Mouse (Mus musculus): Measurements from ENCODE around the gene Fhl3. TPM values are rescaled to one million over a fixed set of nuclear protein-coding genes. Genes with fewer than 3 reads are reported as not detected.

Fhl3 gene
- polyA plus RNA-seq, 1 experiment from 2014 or later = 1.9 TPM

- 62% methylated on average over 15 of the region's 15 CpGs for WGBS (ENCODE audit: insufficient replicate concordance)
- no peak overlapping the region for H3K4me2 ChIP-seq
- ATAC-seq (ENCODE audit: insufficient read depth) = no peak
- no peak overlapping the region for H3K4me3 ChIP-seq (replicated peaks)
- H3K27me3 ChIP-seq = peaks cover 97% of the 10 kb centered on the region
- no peaks in the 10 kb centered on the region for H3K4me1 ChIP-seq (replicated peaks)
- H3K9me3 ChIP-seq (replicated peaks) = no peaks in the 10 kb centered on the region
- H3K9ac ChIP-seq = no peak overlapping the region
- H3K27ac ChIP-seq (replicated peaks) = no peak overlapping the region
- H3K36me3 ChIP-seq (replicated peaks) = no peaks in the 10 kb centered on the region
Measured at GRCm38 (mm10) chr4:124664604-124665003, 35.9 kb upstream of the Fhl3 start.

GRCm38 (mm10) chr4:124667476-124668033 lies 32.9 kb upstream of the Fhl3 start:
- no peak overlapping the region for H3K4me3 ChIP-seq (replicated peaks)
- no peaks in the 10 kb centered on the region for H3K36me3 ChIP-seq (replicated peaks)
- H3K27ac ChIP-seq (replicated peaks) = no peak overlapping the region
- peaks cover 96% of the 10 kb centered on the region for H3K27me3 ChIP-seq
- H3K9me3 ChIP-seq (replicated peaks) = no peaks in the 10 kb centered on the region
- no peak overlapping the region for H3K9ac ChIP-seq
- 34% methylated on average over 14 of the region's 14 CpGs for WGBS (ENCODE audit: insufficient replicate concordance)
- no peaks in the 10 kb centered on the region for H3K4me1 ChIP-seq (replicated peaks)
- no peak overlapping the region for H3K4me2 ChIP-seq
- ATAC-seq (ENCODE audit: insufficient read depth) = no peak

- Histone ChIP-seq H3K36me3 (replicated peaks) (no peaks in the 10 kb centered on the region), H3K27ac (replicated peaks) (no peak overlapping the region), H3K9ac (no peak overlapping the region), H3K4me1 (replicated peaks) (no peaks in the 10 kb centered on the region), H3K4me3 (replicated peaks) (no peak overlapping the region), H3K27me3 (peaks cover 96% of the 10 kb centered on the region), H3K9me3 (replicated peaks) (no peaks in the 10 kb centered on the region), H3K4me2 (no peak overlapping the region)
- ATAC-seq (ENCODE audit: insufficient read depth) = no peak
- WGBS (ENCODE audit: insufficient replicate concordance) = 20% methylated on average over 8 of the region's 8 CpGs
Measured at GRCm38 (mm10) chr4:124668078-124668477, 32.4 kb upstream of the Fhl3 start.

GRCm38 (mm10) chr4:124670232-124670631 lies 30.3 kb upstream of the Fhl3 start:
- H3K4me2 ChIP-seq = no peak overlapping the region
- no peak overlapping the region for H3K4me3 ChIP-seq (replicated peaks)
- H3K4me1 ChIP-seq (replicated peaks) = no peaks in the 10 kb centered on the region
- H3K27me3 ChIP-seq = peaks cover 92% of the 10 kb centered on the region
- H3K36me3 ChIP-seq (replicated peaks) = no peaks in the 10 kb centered on the region
- 51% methylated on average over 8 of the region's 8 CpGs for WGBS (ENCODE audit: insufficient replicate concordance)
- no peak overlapping the region for H3K9ac ChIP-seq
- H3K9me3 ChIP-seq (replicated peaks) = no peaks in the 10 kb centered on the region
- ATAC-seq (ENCODE audit: insufficient read depth) = no peak
- H3K27ac ChIP-seq (replicated peaks) = no peak overlapping the region

DNA sequence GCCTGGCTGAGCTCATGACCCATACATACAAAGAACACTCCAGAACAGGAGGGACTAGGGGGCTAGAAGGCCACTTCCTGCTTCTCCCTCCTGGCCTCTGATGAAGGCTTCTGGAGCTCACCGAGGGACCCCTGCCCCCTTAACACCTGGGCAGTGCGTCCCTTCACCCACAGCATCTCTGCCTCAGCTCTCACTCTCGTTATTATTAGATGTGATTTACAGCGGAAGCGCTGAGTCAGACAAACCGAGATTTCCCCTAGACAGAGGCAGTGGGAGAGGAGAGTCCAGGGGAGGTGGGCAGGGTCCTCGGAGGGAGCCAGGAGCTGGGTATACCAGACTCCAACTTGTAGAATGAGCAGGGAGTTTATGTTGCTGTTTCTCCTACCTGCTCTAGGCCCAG lies 28.9 kb upstream of the Fhl3 start:
- Histone ChIP-seq H3K4me3 (replicated peaks) (no peak overlapping the region), H3K4me2 (no peak overlapping the region), H3K36me3 (replicated peaks) (no peaks in the 10 kb centered on the region), H3K9ac (no peak overlapping the region), H3K27me3 (peaks cover 80% of the 10 kb centered on the region), H3K9me3 (replicated peaks) (no peaks in the 10 kb centered on the region), H3K4me1 (replicated peaks) (no peaks in the 10 kb centered on the region), H3K27ac (replicated peaks) (no peak overlapping the region)
- WGBS (ENCODE audit: insufficient replicate concordance) = 11% methylated on average over 7 of the region's 7 CpGs
- ATAC-seq (ENCODE audit: insufficient read depth) = no peak

DNA sequence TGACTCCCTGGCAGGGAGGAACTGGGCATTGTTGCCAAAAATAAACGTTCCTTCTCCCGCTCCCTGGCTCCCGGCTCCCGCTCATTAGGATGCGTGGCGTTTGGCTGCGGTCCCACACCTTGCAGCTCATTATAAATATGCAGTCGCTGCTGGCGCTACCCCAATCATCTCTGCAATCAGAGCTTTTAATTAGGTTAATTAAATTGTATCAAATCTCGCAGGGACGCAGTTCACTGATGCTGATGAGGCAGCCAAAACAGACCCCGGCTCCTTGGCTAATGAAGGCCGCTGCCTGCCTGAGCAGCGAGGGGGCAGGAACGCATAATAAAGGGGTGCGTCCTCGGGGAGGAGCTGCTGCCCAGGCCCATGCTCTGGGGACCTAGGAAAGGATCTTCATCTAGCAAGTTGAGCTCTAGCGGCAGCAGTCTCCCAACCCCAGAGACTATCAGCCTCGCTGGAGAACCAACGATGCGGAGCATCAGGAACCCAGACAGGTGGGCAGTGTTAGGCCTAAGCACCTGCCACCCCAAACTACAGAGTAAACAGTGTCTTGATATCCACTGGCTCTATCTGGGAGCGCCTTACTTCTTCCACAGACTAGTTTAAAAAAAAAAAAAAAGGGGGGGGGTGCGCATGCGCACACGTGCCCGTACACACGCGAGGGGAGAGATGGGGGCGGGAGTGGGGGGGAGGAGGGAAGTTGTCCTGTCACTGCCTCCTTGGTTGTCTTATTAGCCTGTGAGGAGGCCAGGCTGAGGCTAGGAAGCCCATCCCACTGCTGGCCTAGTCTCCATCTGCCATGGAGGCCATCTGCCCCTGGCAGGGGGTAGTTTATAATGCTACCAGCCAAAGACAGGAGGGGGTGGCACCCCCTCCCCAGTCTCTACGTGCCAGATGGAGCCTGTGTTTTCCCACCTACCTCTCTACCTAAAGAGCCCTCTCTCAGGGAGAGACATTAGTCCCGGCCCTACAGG lies 27.9 kb upstream of the Fhl3 start:
- no peak overlapping the region for H3K4me3 ChIP-seq (replicated peaks)
- no peak overlapping the region; the same call in 1 of the 2 replicates for H3K4me2 ChIP-seq
- no peak overlapping the region for H3K27ac ChIP-seq (replicated peaks)
- no peak for ATAC-seq (ENCODE audit: insufficient read depth)
- no peak overlapping the region for H3K9ac ChIP-seq
- H3K36me3 ChIP-seq (replicated peaks) = peaks cover 5% of the 10 kb centered on the region
- WGBS (ENCODE audit: insufficient replicate concordance) = 7% methylated on average over 30 of the region's 31 CpGs
- no peaks in the 10 kb centered on the region for H3K9me3 ChIP-seq (replicated peaks)
- H3K4me1 ChIP-seq (replicated peaks) = no peaks in the 10 kb centered on the region
- H3K27me3 ChIP-seq = peaks cover 70% of the 10 kb centered on the region

- Histone ChIP-seq H3K36me3 (replicated peaks) (peaks cover 18% of the 10 kb centered on the region), H3K27ac (replicated peaks) (no peak overlapping the region), H3K4me1 (replicated peaks) (no peaks in the 10 kb centered on the region), H3K9me3 (replicated peaks) (no peaks in the 10 kb centered on the region), H3K9ac (no peak overlapping the region), H3K27me3 (peaks cover 51% of the 10 kb centered on the region), H3K4me3 (replicated peaks) (no peak overlapping the region), H3K4me2 (no peak overlapping the region)
- WGBS (ENCODE audit: insufficient replicate concordance) = 71% methylated on average over 17 of the region's 17 CpGs
- ATAC-seq (ENCODE audit: insufficient read depth) = no peak
Measured at GRCm38 (mm10) chr4:124674334-124675032, 26.0 kb upstream of the Fhl3 start.

DNA sequence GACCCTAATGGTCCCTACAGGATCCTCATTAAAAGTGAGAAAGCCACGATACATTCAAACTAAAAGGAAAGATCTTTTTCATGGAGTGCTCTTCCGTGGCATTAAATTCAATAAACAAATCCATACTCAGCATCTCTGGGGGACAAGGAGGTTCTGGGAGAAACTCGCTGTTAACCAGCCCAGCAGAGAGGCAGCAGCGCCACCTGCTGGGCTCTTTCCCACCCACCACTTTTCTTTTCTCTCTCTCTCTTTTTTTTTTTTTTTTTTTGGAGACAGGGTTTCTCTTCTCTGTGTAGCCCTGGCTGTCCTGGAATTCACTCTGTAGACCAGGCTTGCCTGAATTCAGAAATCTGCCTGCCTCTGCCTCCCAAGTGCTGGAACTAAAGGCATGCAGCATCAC lies 25.5 kb upstream of the Fhl3 start:
- Histone ChIP-seq H3K36me3 (replicated peaks) (peaks cover 23% of the 10 kb centered on the region), H3K27me3 (peaks cover 48% of the 10 kb centered on the region), H3K4me3 (replicated peaks) (no peak overlapping the region), H3K9me3 (replicated peaks) (no peaks in the 10 kb centered on the region), H3K27ac (replicated peaks) (no peak overlapping the region), H3K4me2 (no peak overlapping the region), H3K4me1 (replicated peaks) (no peaks in the 10 kb centered on the region), H3K9ac (no peak overlapping the region)
- no peak for ATAC-seq (ENCODE audit: insufficient read depth)
- 10% methylated on average over 4 of the region's 4 CpGs for WGBS (ENCODE audit: insufficient replicate concordance)

DNA sequence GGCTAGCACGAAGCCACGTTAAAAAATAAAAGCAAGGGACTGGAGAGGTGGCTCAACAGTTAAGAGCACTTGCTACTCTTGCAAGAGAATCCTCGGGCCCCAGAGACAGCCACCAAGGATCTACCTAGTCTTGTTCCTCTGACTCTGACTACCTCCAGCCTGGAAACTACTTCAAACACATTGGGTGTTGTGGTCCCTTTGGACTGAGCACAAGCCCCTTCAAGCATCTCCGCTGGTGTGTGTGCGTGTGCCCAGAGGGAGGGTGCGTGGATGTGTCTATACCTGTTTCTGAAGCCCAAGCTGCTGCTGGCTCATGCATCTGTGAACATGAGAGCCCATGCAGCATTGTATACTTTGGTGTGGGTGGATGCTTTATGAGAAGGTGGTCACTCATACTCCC lies 24.5 kb upstream of the Fhl3 start:
- H3K4me3 ChIP-seq (replicated peaks) = no peak overlapping the region
- no peaks in the 10 kb centered on the region for H3K4me1 ChIP-seq (replicated peaks)
- no peak overlapping the region for H3K4me2 ChIP-seq
- no peak for ATAC-seq (ENCODE audit: insufficient read depth)
- H3K9ac ChIP-seq = no peak overlapping the region
- H3K27ac ChIP-seq (replicated peaks) = no peak overlapping the region
- H3K9me3 ChIP-seq (replicated peaks) = no peaks in the 10 kb centered on the region
- peaks cover 39% of the 10 kb centered on the region for H3K27me3 ChIP-seq
- peaks cover 33% of the 10 kb centered on the region for H3K36me3 ChIP-seq (replicated peaks)
- 77% methylated on average over 6 of the region's 6 CpGs for WGBS (ENCODE audit: insufficient replicate concordance)

DNA sequence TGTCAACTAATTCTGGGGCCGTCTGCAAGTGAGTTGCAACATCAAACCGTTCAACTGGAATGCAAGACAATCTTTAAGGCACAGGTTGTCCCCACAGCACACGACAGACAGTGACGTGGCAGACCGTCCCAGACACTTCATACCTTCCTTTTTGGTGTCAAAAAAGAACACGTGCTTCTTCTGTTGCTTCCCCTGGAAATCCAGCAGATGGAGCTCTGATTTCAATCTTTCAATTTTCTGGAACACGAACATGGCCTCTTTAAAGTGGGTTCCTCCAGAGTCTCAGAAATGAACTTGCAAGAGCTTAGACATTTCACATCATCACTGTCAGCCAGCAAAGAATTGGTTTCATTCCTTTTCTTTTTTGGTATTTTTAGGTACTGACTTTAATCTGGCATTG lies 18.2 kb upstream of the Fhl3 start:
- Histone ChIP-seq H3K9me3 (replicated peaks) (no peaks in the 10 kb centered on the region), H3K4me3 (replicated peaks) (no peak overlapping the region), H3K4me1 (replicated peaks) (no peaks in the 10 kb centered on the region), H3K4me2 (no peak overlapping the region), H3K27me3 (no peaks in the 10 kb centered on the region), H3K27ac (replicated peaks) (no peak overlapping the region), H3K36me3 (replicated peaks) (peaks cover 78% of the 10 kb centered on the region), H3K9ac (no peak overlapping the region)
- WGBS (ENCODE audit: insufficient replicate concordance) = 63% methylated on average over 7 of the region's 7 CpGs
- ATAC-seq (ENCODE audit: insufficient read depth) = no peak

- H3K27me3 ChIP-seq = no peaks in the 10 kb centered on the region
- 77% methylated on average over 4 of the region's 4 CpGs for WGBS (ENCODE audit: insufficient replicate concordance)
- no peak for ATAC-seq (ENCODE audit: insufficient read depth)
- H3K9ac ChIP-seq = no peak overlapping the region
- no peak overlapping the region for H3K27ac ChIP-seq (replicated peaks)
- no peak overlapping the region for H3K4me2 ChIP-seq
- no peaks in the 10 kb centered on the region for H3K4me1 ChIP-seq (replicated peaks)
- H3K36me3 ChIP-seq (replicated peaks) = peaks cover 71% of the 10 kb centered on the region
- no peaks in the 10 kb centered on the region for H3K9me3 ChIP-seq (replicated peaks)
- H3K4me3 ChIP-seq (replicated peaks) = no peak overlapping the region
Measured at GRCm38 (mm10) chr4:124683474-124683873, 17.0 kb upstream of the Fhl3 start.
